Mouse (Mus musculus) gastrocnemius, postnatal 4 days (tissue): ENCODE results near the gene Scube1. TPM values are rescaled to one million over a fixed set of nuclear protein-coding genes. Genes with fewer than 3 reads are reported as not detected.

Experiments used
- DNase-seq, 2 experiments: peaks; one replicate each; pipeline ENCODE4 v3.0.0; 2021 to 2022; ENCODE audit warnings: low spot score in 2 of 2, mixed read lengths in 2 of 2
- total RNA-seq, 2 experiments: library from RNA; stranded (reverse); gene quantifications; 2 replicates each; pipeline ENCODE4 v1.2.3; 2021

Gene Scube1
- total RNA-seq, 2 experiments from 2014 or later, result 3.3 to 4.6 TPM

DNA sequence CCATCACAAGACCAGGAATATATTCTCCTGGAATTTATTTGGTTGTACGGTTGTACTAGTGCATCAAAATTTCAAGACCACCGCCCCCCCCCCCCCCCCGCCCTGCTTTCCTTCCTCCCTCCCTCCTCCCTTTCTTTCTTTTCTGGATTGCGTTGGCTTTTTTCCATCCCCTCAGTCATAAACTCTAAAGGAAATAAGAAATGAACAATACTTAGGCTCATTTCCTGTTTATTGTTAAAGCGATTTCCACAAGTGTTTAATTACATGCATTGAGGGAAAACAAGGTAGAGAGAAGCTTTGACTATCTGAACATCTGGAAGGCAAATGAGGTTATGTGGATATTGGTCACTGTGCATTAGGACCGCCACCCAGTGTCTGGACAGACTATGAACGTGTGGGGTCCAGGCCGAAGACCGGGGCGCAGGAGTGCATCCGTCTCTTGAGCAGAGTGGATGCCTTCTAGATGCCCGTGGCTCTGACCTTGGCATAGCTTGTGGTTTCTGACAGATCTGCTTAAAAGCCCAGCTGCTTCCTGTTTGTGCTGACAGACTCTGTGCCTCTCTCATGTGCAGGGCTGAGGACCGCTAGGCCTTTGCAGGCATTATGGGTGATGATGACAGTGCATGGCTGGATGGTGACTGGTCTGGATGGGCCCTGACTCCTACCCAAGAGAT is 122.3 kb downstream of the Scube1 start:
- DNase-seq, result no peak

DNA sequence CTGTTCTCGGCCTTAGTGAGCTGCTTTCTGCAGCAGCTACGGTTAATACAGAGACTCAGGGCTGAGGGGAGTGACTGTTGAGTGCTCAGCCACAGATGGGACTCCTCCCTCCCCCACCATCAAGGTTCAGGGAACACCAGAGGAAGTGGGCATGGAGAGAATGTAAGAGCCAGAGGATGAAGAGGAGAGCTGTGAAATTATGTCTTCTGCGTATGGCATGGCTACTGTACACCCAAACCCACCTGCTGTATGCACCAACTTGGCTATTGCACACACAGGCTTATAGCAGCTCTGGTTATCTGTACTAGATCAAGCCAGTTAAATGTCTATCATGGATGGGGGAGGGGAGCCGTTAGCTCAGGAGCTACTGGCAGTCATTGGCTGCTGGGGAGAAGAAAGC is 123.6 kb downstream of the Scube1 start:
- DNase-seq, result no peak

DNA sequence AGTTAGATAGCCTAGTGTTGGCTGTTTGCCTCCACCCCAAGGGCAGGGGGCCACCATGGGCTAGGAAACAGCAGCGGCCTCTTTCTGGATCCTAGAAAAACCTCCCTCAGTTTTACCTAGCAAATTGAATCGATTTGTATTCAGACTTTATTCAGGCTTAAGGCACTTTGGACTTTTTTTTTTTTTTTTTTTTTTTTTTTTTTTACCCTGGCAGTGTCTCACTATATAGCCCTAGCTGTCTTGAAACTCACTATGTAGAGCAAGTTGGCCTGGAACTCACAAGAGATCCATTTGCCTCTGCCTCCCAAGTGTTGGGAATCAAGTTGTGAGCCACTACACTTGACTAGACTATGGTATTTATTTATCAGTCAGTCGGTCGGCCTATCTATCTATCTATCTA is 128.0 kb downstream of the Scube1 start:
- DNase-seq, result no peak

- no peak for DNase-seq
Observed at GRCm38 (mm10) chr15:83595364-83595711, 129.5 kb downstream of the Scube1 start.

GRCm38 (mm10) chr15:83594513-83595363 is 130.1 kb downstream of the Scube1 start, which contains the start of gene Ttll12:
TSS of gene Ttll12 (minus strand) at chr15:83595157.
- peak; percentile 91 to 95 for DNase-seq

DNA sequence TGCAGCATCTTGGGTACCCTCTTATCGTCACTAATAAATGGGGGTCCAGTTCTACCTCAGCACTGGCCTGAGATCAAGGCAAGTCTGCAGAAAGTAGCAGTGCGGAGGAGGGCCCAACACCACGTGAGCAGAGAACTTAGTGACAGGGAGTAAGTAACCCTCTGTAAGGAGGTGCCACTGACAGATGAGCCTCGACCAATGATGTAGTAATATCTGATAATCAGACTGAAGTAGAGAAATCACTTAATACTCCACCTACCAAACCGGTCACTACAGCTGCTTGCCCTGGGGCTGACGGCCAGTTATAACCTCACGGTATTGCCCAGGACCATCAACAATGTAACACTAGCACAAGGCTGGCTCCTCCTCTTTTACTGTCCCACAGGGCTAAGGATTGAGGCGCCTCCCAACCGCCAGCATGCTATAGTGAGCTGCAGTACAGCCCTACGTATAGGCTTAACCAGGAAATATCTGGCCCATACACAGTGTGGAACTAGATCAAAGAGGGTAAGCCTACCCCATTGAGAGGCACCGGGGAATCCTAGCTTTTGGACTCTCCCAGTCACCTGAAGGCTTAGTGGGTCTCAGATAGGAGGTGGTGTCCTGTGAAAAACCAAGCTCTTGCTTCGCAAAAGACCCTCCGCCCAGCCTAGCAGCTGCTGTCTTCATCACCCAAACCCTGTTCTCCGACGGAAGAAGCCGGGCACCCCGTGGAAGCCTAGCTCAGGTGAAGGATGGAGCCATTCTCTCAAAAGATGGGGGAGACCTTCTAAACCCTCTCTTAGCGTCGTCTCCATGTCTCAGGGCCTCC is 130.9 kb downstream of the Scube1 start:
- no peak for DNase-seq

- DNase-seq, result no peak
Observed at GRCm38 (mm10) chr15:83593189-83593585, 131.6 kb downstream of the Scube1 start.

- no peak for DNase-seq
Observed at GRCm38 (mm10) chr15:83592260-83593188, 132.3 kb downstream of the Scube1 start.

GRCm38 (mm10) chr15:83591758-83592157 is 133.1 kb downstream of the Scube1 start:
- no peak for DNase-seq

DNA sequence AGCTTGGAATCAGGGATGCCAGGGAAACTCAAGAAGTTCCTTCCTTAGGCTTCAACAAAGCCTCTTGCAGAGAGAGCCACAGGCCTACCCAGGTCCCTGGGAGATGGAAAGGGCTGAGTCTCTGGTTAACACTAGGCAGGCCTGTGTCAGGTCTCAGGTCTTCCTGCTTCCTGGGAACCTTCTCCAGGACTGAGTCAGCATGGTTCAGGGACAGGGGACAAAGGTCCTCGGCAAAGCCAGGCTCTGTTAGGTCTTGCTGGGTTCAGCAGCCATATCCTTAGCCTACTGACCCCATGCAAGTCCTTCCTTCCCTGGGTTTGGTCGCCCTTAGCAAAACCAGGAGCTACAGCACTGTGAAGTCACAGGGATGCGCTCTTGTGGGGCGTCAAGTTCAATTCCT is 134.0 kb downstream of the Scube1 start:
- no peak for DNase-seq

- no peak for DNase-seq
Observed at GRCm38 (mm10) chr15:83584741-83585220, 140.0 kb downstream of the Scube1 start.

GRCm38 (mm10) chr15:83583419-83584156 is 141.2 kb downstream of the Scube1 start:
- peak in 1 of 2 experiments; percentile 47 for DNase-seq

- DNase-seq, result no peak
Observed at GRCm38 (mm10) chr15:83582931-83583330, 141.9 kb downstream of the Scube1 start.

- DNase-seq, result no peak
Observed at GRCm38 (mm10) chr15:83576651-83577050, 148.2 kb downstream of the Scube1 start.

GRCm38 (mm10) chr15:83575543-83575942 is 149.3 kb downstream of the Scube1 start:
- no peak for DNase-seq

GRCm38 (mm10) chr15:83574731-83575351 is 150.0 kb downstream of the Scube1 start:
- DNase-seq, result no peak

DNA sequence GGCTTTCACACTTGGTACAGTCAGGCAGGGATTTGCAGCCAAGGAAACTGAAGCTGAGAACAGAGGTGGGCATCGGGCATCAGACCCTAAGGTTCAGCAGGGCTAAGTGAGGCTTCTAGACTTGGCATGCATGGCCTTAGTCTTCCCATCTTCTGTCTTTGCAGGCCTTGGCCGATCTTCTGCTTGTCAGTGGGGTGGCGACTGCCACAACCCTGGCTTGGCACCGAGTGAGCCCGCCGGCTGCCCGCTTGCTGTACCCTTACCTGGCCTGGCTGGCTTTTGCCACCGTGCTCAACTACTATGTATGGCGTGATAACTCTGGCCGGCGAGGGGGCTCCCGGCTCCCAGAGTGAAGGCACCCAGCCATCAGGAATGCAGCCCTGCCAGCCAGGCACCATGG is 151.2 kb downstream of the Scube1 start:
- no peak for DNase-seq

DNA sequence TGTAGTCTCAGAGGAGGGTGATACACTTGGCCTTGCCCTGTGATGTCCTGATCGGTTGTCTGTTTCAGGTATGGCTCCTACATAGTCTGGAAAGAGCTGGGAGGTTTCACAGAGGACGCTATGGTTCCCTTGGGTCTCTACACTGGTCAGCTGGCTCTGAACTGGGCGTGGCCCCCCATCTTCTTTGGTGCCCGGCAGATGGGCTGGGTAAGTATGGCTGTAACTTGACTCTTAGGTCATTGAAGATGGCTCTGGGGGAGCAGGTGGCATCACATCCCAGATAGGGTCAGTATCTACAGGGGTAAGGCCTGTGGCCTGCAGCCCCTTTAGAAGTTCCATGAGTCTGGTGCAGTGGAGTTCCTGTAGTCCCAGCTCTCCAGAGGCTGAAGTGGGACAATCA is 152.7 kb downstream of the Scube1 start:
- no peak for DNase-seq

GRCm38 (mm10) chr15:83571636-83572035 is 153.2 kb downstream of the Scube1 start:
- DNase-seq, result no peak
